Mouse (Mus musculus): Measurements from ENCODE around the gene Cela3b. TPM values are rescaled to one million over a fixed set of nuclear protein-coding genes. Genes with fewer than 3 reads are reported as not detected.

Gene Cela3b
- total and polyA plus RNA-seq, 2 experiments from 2014 or later, result not detected

- Histone ChIP-seq H3K9ac (no peak overlapping the region), H3K9me3 (ENCODE audit: low read length) (no peaks in the 10 kb centered on the region), H3K4me1 (ENCODE audit: insufficient read depth) (peaks cover 5% of the 10 kb centered on the region; the same call in 1 of the 2 replicates), H3K4me2 (ENCODE audit: low read depth) (no peak overlapping the region), H3K27ac (ENCODE audit: low read depth, low read length) (no peak overlapping the region), H3K27me3 (ENCODE audit: insufficient read depth, low read length) (no peaks in the 10 kb centered on the region), H3K4me3 (ENCODE audit: low read depth, low read length) (no peak overlapping the region), H3K36me3 (ENCODE audit: insufficient read depth) (no peaks in the 10 kb centered on the region)
- TF ChIP-seq CTCF (IDR thresholded peaks at IDR 0.05; ENCODE audit: low read depth), result peak; percentile 22; the same call in 1 of the 2 replicates
- DNase-seq (no peak), ATAC-seq (no peak)
- 89% methylated on average over 3 of the region's 3 CpGs for WGBS
Observed at GRCm38 (mm10) chr4:137391287-137391686, 39.1 kb downstream of the Cela3b start.

DNA sequence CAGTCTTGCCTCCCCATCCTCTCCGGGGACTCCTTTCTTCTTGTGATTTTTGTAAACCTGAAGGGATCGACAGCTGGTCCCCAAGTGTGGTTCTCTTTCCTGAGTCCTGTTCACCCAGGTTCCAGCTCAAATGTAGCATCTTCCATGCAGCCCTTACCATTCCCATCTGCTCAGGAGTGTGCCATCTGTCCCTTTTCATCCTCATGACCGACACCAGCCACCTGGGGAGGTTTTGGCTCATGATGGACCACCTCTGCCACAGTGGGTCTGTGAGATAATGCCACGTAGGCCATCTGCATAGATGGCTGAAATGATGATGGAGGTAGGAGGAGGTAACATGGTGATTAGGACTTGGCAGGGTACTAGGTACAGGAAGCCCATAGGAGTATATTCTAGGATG is 40.1 kb downstream of the Cela3b start:
- Histone ChIP-seq H3K27ac (ENCODE audit: low read depth, low read length) (no peak overlapping the region), H3K4me3 (ENCODE audit: low read depth, low read length) (no peak overlapping the region), H3K4me1 (ENCODE audit: insufficient read depth) (peaks cover 5% of the 10 kb centered on the region; the same call in 1 of the 2 replicates), H3K9me3 (ENCODE audit: low read length) (no peaks in the 10 kb centered on the region), H3K36me3 (ENCODE audit: insufficient read depth) (no peaks in the 10 kb centered on the region), H3K4me2 (ENCODE audit: low read depth) (no peak overlapping the region), H3K27me3 (ENCODE audit: insufficient read depth, low read length) (no peaks in the 10 kb centered on the region), H3K9ac (no peak overlapping the region)
- 89% methylated on average over 4 of the region's 4 CpGs for WGBS
- DNase-seq (no peak), ATAC-seq (no peak)
- TF ChIP-seq CTCF (IDR thresholded peaks at IDR 0.05; ENCODE audit: low read depth), result no peak

DNA sequence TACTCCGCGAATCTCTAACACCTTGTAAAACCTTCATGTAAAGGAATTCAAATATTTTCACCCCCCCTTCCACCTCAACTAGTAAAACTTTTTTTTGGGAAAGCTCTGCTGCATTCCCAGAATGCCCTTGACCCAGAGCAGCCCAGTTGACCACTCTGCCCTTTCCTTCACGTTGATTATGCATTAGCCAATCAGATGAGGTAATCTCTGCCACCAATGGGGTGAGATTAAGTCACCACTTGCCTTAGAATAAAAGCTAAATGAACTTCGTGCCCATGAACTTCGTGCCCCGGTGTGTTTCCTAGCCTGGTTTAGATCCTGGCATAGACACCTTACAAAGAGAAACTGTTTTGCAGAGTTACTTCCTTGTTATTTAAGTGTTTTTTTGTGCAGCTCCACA is 41.4 kb downstream of the Cela3b start:
- Histone ChIP-seq H3K27ac (ENCODE audit: low read depth, low read length) (peak overlapping the region; percentile 75; the same call in 1 of the 2 replicates), H3K27me3 (ENCODE audit: insufficient read depth, low read length) (no peaks in the 10 kb centered on the region), H3K36me3 (ENCODE audit: insufficient read depth) (no peaks in the 10 kb centered on the region), H3K4me2 (ENCODE audit: low read depth) (peak overlapping the region; percentile 81), H3K9me3 (ENCODE audit: low read length) (no peaks in the 10 kb centered on the region), H3K9ac (peak overlapping the region; percentile 71), H3K4me1 (ENCODE audit: insufficient read depth) (peaks cover 5% of the 10 kb centered on the region; the same call in 1 of the 2 replicates), H3K4me3 (ENCODE audit: low read depth, low read length) (peak overlapping the region; percentile 70)
- DNase-seq (no peak), ATAC-seq (peak; percentile 23; the same call in 1 of the 2 replicates)
- WGBS, result 40% methylated on average over 6 of the region's 6 CpGs
- TF ChIP-seq CTCF (IDR thresholded peaks at IDR 0.05; ENCODE audit: low read depth), result no peak

DNA sequence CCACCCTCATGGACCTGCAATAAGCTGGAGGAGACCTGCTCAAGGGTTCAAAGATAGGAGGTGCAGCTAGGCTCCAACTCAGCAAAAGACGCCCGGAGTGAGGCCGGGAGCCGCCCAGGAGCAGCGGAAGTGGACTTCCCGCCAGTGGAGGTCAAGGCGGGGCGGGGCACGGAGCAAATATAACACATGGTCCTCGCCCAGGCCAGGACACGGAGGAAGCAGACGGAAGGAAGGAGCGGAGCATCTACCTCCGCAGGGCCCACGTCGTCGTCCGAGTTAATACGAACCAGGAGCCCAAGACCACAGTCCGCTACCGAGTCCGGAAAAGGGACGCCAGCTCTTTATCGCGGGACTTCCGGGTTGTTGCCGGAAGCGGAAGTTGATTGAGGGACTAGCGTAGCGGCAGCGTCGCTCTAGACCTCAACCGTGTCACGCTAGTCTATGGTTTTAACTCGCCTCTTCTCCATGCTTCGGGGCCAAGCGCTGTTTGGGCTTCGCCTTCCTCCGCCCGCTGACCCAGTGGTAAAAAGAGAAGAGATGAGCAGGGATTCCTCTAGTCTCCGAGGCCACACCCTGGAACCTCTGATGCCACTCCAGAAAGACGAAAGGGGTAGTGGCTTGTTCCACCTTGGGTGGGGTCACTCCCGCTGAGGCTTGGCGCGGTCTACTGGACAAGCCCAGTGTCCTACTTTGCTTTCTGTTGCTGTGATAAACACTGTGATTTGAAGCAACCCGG is 42.1 kb downstream of the Cela3b start:
- Histone ChIP-seq H3K9ac (peak overlapping the region; percentile 71), H3K9me3 (ENCODE audit: low read length) (no peaks in the 10 kb centered on the region), H3K27ac (ENCODE audit: low read depth, low read length) (peak overlapping the region; percentile 75), H3K4me2 (ENCODE audit: low read depth) (peak overlapping the region; percentile 81), H3K4me1 (ENCODE audit: insufficient read depth) (peaks cover 5% of the 10 kb centered on the region; the same call in 1 of the 2 replicates), H3K36me3 (ENCODE audit: insufficient read depth) (no peaks in the 10 kb centered on the region), H3K27me3 (ENCODE audit: insufficient read depth, low read length) (no peaks in the 10 kb centered on the region), H3K4me3 (ENCODE audit: low read depth, low read length) (peak overlapping the region; percentile 70)
- under 1% methylated on average over 46 of the region's 46 CpGs for whole genome bisulfite sequencing
- no peak for TF ChIP-seq CTCF (IDR thresholded peaks at IDR 0.05; ENCODE audit: low read depth)
- ATAC-seq (peak; percentile 97), DNase-seq (peak; percentile 94)

DNA sequence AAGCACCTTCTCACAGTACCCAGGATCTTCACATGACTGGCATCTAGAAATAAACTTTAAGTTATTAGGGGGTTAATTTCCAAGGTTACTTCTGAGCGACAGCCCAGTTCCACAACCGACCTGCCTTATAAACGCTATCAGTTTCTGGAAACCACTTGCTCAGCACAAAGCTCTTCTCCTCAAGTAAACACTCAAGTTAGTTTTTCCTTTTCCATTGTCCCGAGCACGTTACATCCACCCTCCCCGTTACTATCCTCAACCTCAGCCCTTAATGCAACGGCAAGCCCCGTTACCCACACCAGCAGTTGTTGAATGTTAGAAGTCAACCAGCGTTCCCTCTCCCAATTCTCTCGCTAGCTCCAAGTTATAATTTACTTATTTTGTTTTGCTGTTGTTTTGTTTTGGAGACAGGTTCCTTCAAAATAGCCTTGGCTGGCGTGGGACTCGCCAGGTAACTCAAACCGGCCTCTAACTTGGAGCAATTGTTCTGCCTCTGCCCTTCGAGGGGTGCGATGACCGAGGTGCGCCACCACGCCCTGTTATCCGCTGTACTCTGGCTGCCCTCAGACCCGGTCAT is 42.8 kb downstream of the Cela3b start:
- Histone ChIP-seq H3K4me3 (ENCODE audit: low read depth, low read length) (peak overlapping the region; percentile 70), H3K27me3 (ENCODE audit: insufficient read depth, low read length) (no peaks in the 10 kb centered on the region), H3K9ac (peak overlapping the region; percentile 71), H3K4me2 (ENCODE audit: low read depth) (peak overlapping the region; percentile 81), H3K36me3 (ENCODE audit: insufficient read depth) (no peaks in the 10 kb centered on the region), H3K27ac (ENCODE audit: low read depth, low read length) (peak overlapping the region; percentile 75), H3K9me3 (ENCODE audit: low read length) (no peaks in the 10 kb centered on the region), H3K4me1 (ENCODE audit: insufficient read depth) (peaks cover 5% of the 10 kb centered on the region; the same call in 1 of the 2 replicates)
- DNase-seq, result peak; percentile 16
- ATAC-seq, result no peak
- no peak for TF ChIP-seq CTCF (IDR thresholded peaks at IDR 0.05; ENCODE audit: low read depth)
- 1% methylated on average over 20 of the region's 20 CpGs for WGBS

DNA sequence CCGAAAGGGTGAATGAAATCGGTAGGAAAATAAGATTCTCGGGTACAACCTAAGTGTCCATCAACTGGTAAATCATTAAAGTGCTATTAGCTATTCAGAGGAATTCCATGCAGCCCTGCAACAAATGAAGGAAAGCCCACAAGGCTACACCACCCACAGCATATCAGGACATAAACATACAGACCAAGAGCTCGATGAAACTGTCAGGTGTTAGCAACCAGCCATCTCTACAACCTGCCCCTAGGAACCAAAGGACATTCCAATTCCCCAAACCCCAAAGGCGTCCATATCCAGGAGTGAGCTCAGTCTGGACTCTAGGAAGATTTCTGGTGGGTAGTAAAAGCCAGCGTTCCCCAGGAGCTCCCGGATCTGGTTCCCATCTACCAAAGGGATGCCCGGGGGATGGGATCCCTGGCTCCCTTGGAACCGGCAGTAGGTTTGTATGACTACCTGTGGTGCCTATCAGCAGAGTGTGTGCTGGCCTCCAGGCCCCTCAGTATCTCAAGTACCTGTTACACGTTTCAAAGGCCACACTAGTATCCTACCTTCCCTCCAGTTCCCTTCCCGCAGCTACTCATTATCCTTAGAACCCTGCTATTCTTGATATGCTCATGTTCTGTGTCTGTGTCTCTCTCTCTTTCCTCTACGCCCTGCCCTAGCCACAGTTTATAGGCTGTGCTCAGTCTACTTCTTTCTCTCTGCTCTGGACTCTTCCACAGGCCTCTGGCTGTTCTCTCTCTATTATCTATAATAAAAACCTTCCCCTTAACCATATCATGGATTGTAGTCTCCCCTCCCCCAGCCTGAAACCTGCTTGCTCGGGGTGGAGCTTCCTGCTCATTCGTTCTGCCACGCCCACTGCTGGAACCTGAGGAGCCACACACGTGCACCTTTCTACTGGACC is 49.4 kb downstream of the Cela3b start:
- Histone ChIP-seq H3K4me1 (ENCODE audit: insufficient read depth) (no peaks in the 10 kb centered on the region), H3K4me3 (ENCODE audit: low read depth, low read length) (no peak overlapping the region), H3K9me3 (ENCODE audit: low read length) (no peaks in the 10 kb centered on the region), H3K9ac (no peak overlapping the region), H3K27ac (ENCODE audit: low read depth, low read length) (no peak overlapping the region), H3K27me3 (ENCODE audit: insufficient read depth, low read length) (no peaks in the 10 kb centered on the region), H3K4me2 (ENCODE audit: low read depth) (no peak overlapping the region), H3K36me3 (ENCODE audit: insufficient read depth) (no peaks in the 10 kb centered on the region)
- ATAC-seq (no peak), DNase-seq (no peak)
- no peak for TF ChIP-seq CTCF (IDR thresholded peaks at IDR 0.05; ENCODE audit: low read depth)
- WGBS, result 38% methylated on average over 14 of the region's 16 CpGs

Measured in forebrain, postnatal 0 days (tissue).